Mouse (Mus musculus) Muller cell, postnatal 12 days (primary cell): ENCODE data around the gene Zdhhc24.

ENCODE experiments used
- DNase-seq: peaks from one replicate; pipeline ENCODE4 v3.0.0-alpha.2; 2015; ENCODE audit errors: inconsistent ontology term

The Zdhhc24 gene

GRCm38 (mm10) chr19:4877785-4878184, 683 bp upstream of the Zdhhc24 start, which contains the start of gene Actn3:
TSS of gene Actn3 (minus strand) at chr19:4877909.
- DNase-seq: no peak

GRCm38 (mm10) chr19:4879324-4879703, 846 bp downstream of the Zdhhc24 start:
- no peak for DNase-seq

- no peak for DNase-seq
Observed at GRCm38 (mm10) chr19:4883961-4884360, 5.5 kb downstream of the Zdhhc24 start.

GRCm38 (mm10) chr19:4889791-4890190, 11.3 kb downstream of the Zdhhc24 start:
- DNase-seq: no peak

- no peak for DNase-seq
Observed at GRCm38 (mm10) chr19:4891798-4892197, 13.3 kb downstream of the Zdhhc24 start.

- no peak for DNase-seq
Observed at GRCm38 (mm10) chr19:4896780-4897520, 18.5 kb downstream of the Zdhhc24 start.

GRCm38 (mm10) chr19:4898972-4899371, 20.5 kb downstream of the Zdhhc24 start:
- no peak for DNase-seq

GRCm38 (mm10) chr19:4899888-4900287, 21.4 kb downstream of the Zdhhc24 start:
- DNase-seq: no peak

GRCm38 (mm10) chr19:4905979-4906794, 27.7 kb downstream of the Zdhhc24 start, which contains the start of gene Bbs1:
TSS of gene Bbs1 (minus strand) at chr19:4906628.
- DNase-seq: peak; percentile 64

- DNase-seq: no peak
Observed at GRCm38 (mm10) chr19:4908107-4908506, 29.6 kb downstream of the Zdhhc24 start.

GRCm38 (mm10) chr19:4909376-4909775, 30.9 kb downstream of the Zdhhc24 start:
- DNase-seq: no peak

- no peak for DNase-seq
Observed at GRCm38 (mm10) chr19:4915924-4916603, 37.6 kb downstream of the Zdhhc24 start.

GRCm38 (mm10) chr19:4916827-4917226, 38.4 kb downstream of the Zdhhc24 start:
- no peak for DNase-seq

- DNase-seq: no peak
Observed at GRCm38 (mm10) chr19:4919652-4920051, 41.2 kb downstream of the Zdhhc24 start.

- no peak for DNase-seq
Observed at GRCm38 (mm10) chr19:4925121-4925860, 46.8 kb downstream of the Zdhhc24 start.

GRCm38 (mm10) chr19:4927904-4928531, 49.5 kb downstream of the Zdhhc24 start, which contains the start of gene Dpp3:
TSS of gene Dpp3 (minus strand) at chr19:4928287.
- DNase-seq: peak; percentile 99

- no peak for DNase-seq
Observed at GRCm38 (mm10) chr19:4928781-4929180, 50.3 kb downstream of the Zdhhc24 start.
